Mouse (Mus musculus) CH12.LX (cell line): ENCODE data around the gene Atg4d. TPM values are rescaled to one million over a fixed set of nuclear protein-coding genes. Genes with fewer than 3 reads are reported as not detected.
A peak's percentile ranks its signal among the peaks of the same experiment; 100 is the strongest.

Experiments
- DNase-seq: peaks from one replicate; pipeline ENCODE4 v3.0.0-alpha.2; 2013; ENCODE audit errors: extremely low read depth
- H3K27ac ChIP-seq: 2 replicates; pipeline ENCODE4 v1.5.1; 2012; ENCODE audit warnings: low read depth, mild to moderate bottlenecking, control low read depth, moderate library complexity; ENCODE audit not compliant: insufficient read depth
- H3K27me3 ChIP-seq: replicated peaks from 2 replicates; pipeline ENCODE3; 2012; ENCODE audit warnings: inconsistent platforms
- H3K36me3 ChIP-seq, 2 experiments: replicated peaks in 1 of 2; 2 replicates each; pipeline versions ENCODE3 to v1.6.1; 2012; ENCODE audit warnings: inconsistent platforms in 1 of 2, low read length in 1 of 2, mild to moderate bottlenecking in 1 of 2, mixed read lengths in 1 of 2, moderate library complexity in 1 of 2; ENCODE audit not compliant: control insufficient read depth in 1 of 2, insufficient read depth in 1 of 2
- H3K4me1 ChIP-seq, 2 experiments: 2 replicates each; pipeline ENCODE4 v1.6.1; 2012; ENCODE audit warnings: inconsistent platforms in 1 of 2, moderate library complexity in 1 of 2; ENCODE audit not compliant: insufficient read depth in 2 of 2, control insufficient read depth in 1 of 2
- H3K4me2 ChIP-seq: 2 replicates; pipeline ENCODE4 v1.6.1; 2012; ENCODE audit warnings: low read depth, mild to moderate bottlenecking, control low read depth; ENCODE audit not compliant: poor library complexity, insufficient read depth, severe bottlenecking
- H3K4me3 ChIP-seq, 3 experiments: fragments of 150-350 bp in 1 of 3; sonication (generic) in 1 of 3; replicated peaks in 1 of 3; 2 replicates each; pipeline versions ENCODE3 to v1.5.1; 2011 to 2012; ENCODE audit warnings: low read depth in 2 of 3, low read length in 2 of 3, mild to moderate bottlenecking in 2 of 3, moderate library complexity in 2 of 3, control low read depth in 1 of 3, improper control_type of control experiment in 1 of 3, inconsistent platforms in 1 of 3, mixed read lengths in 1 of 3; ENCODE audit not compliant: poor library complexity in 1 of 3
- H3K79me2 ChIP-seq: replicated peaks from 2 replicates; pipeline ENCODE4 v1.6.1; 2012; ENCODE audit warnings: mild to moderate bottlenecking, moderate library complexity; ENCODE audit not compliant: control insufficient read depth, poor library complexity, insufficient read depth, severe bottlenecking; ENCODE audit errors: extremely low read depth
- H3K9ac ChIP-seq: 2 replicates; pipeline ENCODE4 v1.6.1; 2012; ENCODE audit warnings: low read depth, mild to moderate bottlenecking, control low read depth, moderate library complexity; ENCODE audit not compliant: insufficient read depth
- H3K9me3 ChIP-seq: replicated peaks from 2 replicates; pipeline ENCODE3; 2012; ENCODE audit warnings: low read length, inconsistent platforms, mixed read lengths
- BHLHE40 ChIP-seq: IDR thresholded peaks from 2 replicates; pipeline ENCODE4 v1.6.1; 2011; ENCODE audit warnings: mild to moderate bottlenecking, low read depth, low read length, improper control_type of control experiment
- CHD1 ChIP-seq: IDR thresholded peaks from 2 replicates; pipeline ENCODE4 v1.6.1; 2012; ENCODE audit warnings: low read depth, low read length, improper control_type of control experiment, inconsistent platforms
- CTCF ChIP-seq, 2 experiments: IDR thresholded peaks in 1 of 2; conservative IDR thresholded peaks in 1 of 2; 2 replicates each; pipeline ENCODE4 v1.5.1; 2011 to 2012; ENCODE audit warnings: low read depth in 2 of 2, low read length in 2 of 2, improper control_type of control experiment in 1 of 2, inconsistent platforms in 1 of 2, mild to moderate bottlenecking in 1 of 2, moderate library complexity in 1 of 2
- KAT2A ChIP-seq: IDR thresholded peaks from 2 replicates; pipeline ENCODE4 v1.6.1; 2012; ENCODE audit warnings: low read length, improper control_type of control experiment, inconsistent platforms; ENCODE audit not compliant: insufficient replicate concordance
- MAFK ChIP-seq: IDR thresholded peaks from 2 replicates; pipeline ENCODE4 v1.6.1; 2011; ENCODE audit warnings: low read length, improper control_type of control experiment; ENCODE audit not compliant: insufficient replicate concordance
- MAZ ChIP-seq: IDR thresholded peaks from 2 replicates; pipeline ENCODE4 v1.6.1; 2012; ENCODE audit warnings: low read depth, mild to moderate bottlenecking, inconsistent platforms, low read length, improper control_type of control experiment, moderate library complexity
- PAX5 ChIP-seq: IDR thresholded peaks from 2 replicates; pipeline ENCODE4 v1.6.1; 2012; ENCODE audit warnings: low read length, inconsistent platforms, mixed read lengths
- POLR2A ChIP-seq: IDR thresholded peaks from 2 replicates; pipeline ENCODE4 v1.6.1; 2011; ENCODE audit warnings: low read depth, mild to moderate bottlenecking, improper control_type of control experiment, low read length
- POLR2AphosphoS2 ChIP-seq: IDR thresholded peaks from 2 replicates; pipeline ENCODE4 v1.6.1; 2011; ENCODE audit warnings: low read depth, low read length, improper control_type of control experiment
- RCOR1 ChIP-seq: conservative IDR thresholded peaks from 2 replicates; pipeline ENCODE4 v1.6.1; 2012; ENCODE audit warnings: low read depth, mild to moderate bottlenecking, inconsistent platforms, low read length, improper control_type of control experiment
- UBTF ChIP-seq: IDR thresholded peaks from 2 replicates; pipeline ENCODE4 v1.6.1; 2012; ENCODE audit warnings: low read depth, mild to moderate bottlenecking, inconsistent platforms, low read length, improper control_type of control experiment, moderate library complexity
- USF1 ChIP-seq: IDR thresholded peaks from 2 replicates; pipeline ENCODE4 v1.6.1; 2014; ENCODE audit warnings: low read depth, mild to moderate bottlenecking, inconsistent platforms, low read length, improper control_type of control experiment
- USF2 ChIP-seq: conservative IDR thresholded peaks from 2 replicates; pipeline ENCODE4 v1.6.1; 2011; ENCODE audit warnings: low read depth, low read length, improper control_type of control experiment
- ZC3H11A ChIP-seq: IDR thresholded peaks from 2 replicates; pipeline ENCODE4 v1.6.1; 2012; ENCODE audit warnings: low read depth, mild to moderate bottlenecking, inconsistent platforms, low read length, improper control_type of control experiment
- ZKSCAN1 ChIP-seq: IDR thresholded peaks from 2 replicates; pipeline ENCODE4 v1.6.1; 2012; ENCODE audit warnings: low read depth, inconsistent platforms, low read length, improper control_type of control experiment, borderline replicate concordance
- ZMIZ1 ChIP-seq: IDR thresholded peaks from 2 replicates; pipeline ENCODE4 v1.6.1; 2012; ENCODE audit warnings: low read depth, mild to moderate bottlenecking, inconsistent platforms, low read length, improper control_type of control experiment
- dilution Hi-C: fragments of 300-500 bp; cut with MboI; formaldehyde crosslinking; loops from 2 replicates; pipeline ENCODE4 v1.14.3; 2020; ENCODE audit warnings: low sequenced_read_pairs; ENCODE audit not compliant: extremely low pct_unique_long_range_greater_than_20kb, extremely low pct_ligation_motif_present
- in situ Hi-C: fragments of 300-500 bp; cut with MboI; formaldehyde crosslinking; loops from 3 replicates; pipeline ENCODE4 v1.14.3; 2019; ENCODE audit warnings: low sequenced_read_pairs, low pct_ligation_motif_present, low pct_unique_long_range_greater_than_20kb, mixed read lengths
- polyA plus RNA-seq: library from polyadenylated mRNA; unstranded; fragments of >175 nt; gene quantifications from 2 replicates; pipeline ENCODE4 v1.2.1, GENCODE M21; 2012; ENCODE audit warnings: low read depth; ENCODE audit not compliant: insufficient read length
- total RNA-seq, 2 experiments: library from RNA; depleted of rRNA; stranded (reverse); fragments of 300-350 nt in 1 of 2; fragments of >200 nt in 1 of 2; gene quantifications; 2 replicates each; pipeline ENCODE4 v1.2.3; 2012 to 2014

Atg4d gene
- total and polyA plus RNA-seq, 3 experiments, result 7.7 to 14.3 (median 10.3) TPM

GRCm38 (mm10) chr9:21265611-21266010 lies 518 bp downstream of the Atg4d start:
- Histone ChIP-seq H3K79me2 (peaks cover 6% of the 10 kb centered on the region), H3K4me2 (peak overlapping the region; percentile 90), H3K27ac (no peak overlapping the region), H3K36me3 (peaks cover 19 to 37% of the 10 kb centered on the region in 2 experiments), H3K27me3 (no peaks in the 10 kb centered on the region), H3K4me3 (peak overlapping the region; percentile 77 to 86 (median 86)), H3K4me1 (peaks cover 0 to 27% of the 10 kb centered on the region in 2 experiments; a peak in 3 of 4 replicates)
- no peak for DNase-seq
- dilution Hi-C loops, result no loop called here
- in situ Hi-C loops, result no loop called here
- no peak for TF ChIP-seq BHLHE40
- no peak for TF ChIP-seq MAZ
- TF ChIP-seq, all 38 proteins: peak for 0
- H3K9ac ChIP-seq, result peak overlapping the region; percentile 96
- no peaks in the 10 kb centered on the region for H3K9me3 ChIP-seq

GRCm38 (mm10) chr9:21266889-21267288 lies 1.8 kb downstream of the Atg4d start:
- in situ Hi-C loops, result no loop called here
- Histone ChIP-seq H3K4me2 (no peak overlapping the region), H3K27me3 (no peaks in the 10 kb centered on the region), H3K79me2 (peaks cover 6% of the 10 kb centered on the region), H3K36me3 (peaks cover 30 to 50% of the 10 kb centered on the region in 2 experiments)
- dilution Hi-C loops, result no loop called here
- no peak for DNase-seq
- TF ChIP-seq UBTF (no peak), PAX5 (no peak), MAFK (no peak), ZMIZ1 (no peak), POLR2A (no peak), CTCF (conservative IDR thresholded peaks at IDR 0.05 in 1 of 2, IDR thresholded peaks at IDR 0.05 in 1 of 2; ENCODE audit: low read depth in 2 of 2, low read length in 2 of 2) (no peak), CHD1 (no peak), USF2 (no peak), ZKSCAN1 (no peak), RCOR1 (no peak), MAZ (no peak), KAT2A (no peak), USF1 (no peak), ZC3H11A (no peak), POLR2AphosphoS2 (no peak)
- TF ChIP-seq, all 38 proteins: peak for 0
- peaks cover 0 to 24% of the 10 kb centered on the region in 2 experiments; a peak in 3 of 4 replicates for H3K4me1 ChIP-seq
- H3K4me3 ChIP-seq, result no peak overlapping the region
- no peak overlapping the region for H3K27ac ChIP-seq
- H3K9ac ChIP-seq, result no peak overlapping the region
- no peaks in the 10 kb centered on the region for H3K9me3 ChIP-seq
